ENCODE assay signal across 9 mouse cellular contexts in genomic region chr4:155246691-155247105, GRCm38 (mm10). TPM values are rescaled to one million over a fixed set of nuclear protein-coding genes. Genes with fewer than 3 reads are reported as not detected.
DNase-seq lines count a peak whose midpoint lies in the region; ATAC-seq lines count a peak whose summit lies in the region.
"Had no signal": no experiment of that assay in that cellular context is flagged by ENCODE, and none has a peak within 500 bp of the region (broad histone marks: within the 10 kb centered on the region; RNA-seq: fewer than 3 reads in every experiment).

No protein-coding gene starts in this region.

- no peak for DNase-seq in heart, postnatal 36 days
- DNase-seq in brain, adult 2 months (ENCODE audit: low read depth, low spot score), result peak; percentile 96
- DNase-seq in gastrocnemius, adult 18-20 months (ENCODE audit: low spot score), result peak; percentile 49
- DNase-seq in layer of hippocampus, adult 18-20 months (ENCODE audit: low spot score in 2 of 2), result peak; percentile 83 to 89
- no peak for DNase-seq in thymus, postnatal 0 days (ENCODE audit: low spot score)
- DNase-seq in adrenal gland, postnatal 10 days, result no peak

- H3K9ac ChIP-seq in heart, embryonic 14.5 days (ENCODE audit: low read length), result peak overlapping the region; percentile 8; the same call in 1 of the 2 replicates
- H3K9ac ChIP-seq in neural tube, embryonic 14.5 days (replicated peaks; ENCODE audit: low read depth, low read length), result no peak overlapping the region
- H3K9ac ChIP-seq: embryonic facial prominence, embryonic 15.5 days had no signal

- H3K9me3 ChIP-seq in heart, embryonic 14.5 days (ENCODE audit: control insufficient read depth, low read length), result no peaks in the 10 kb centered on the region
- no peaks in the 10 kb centered on the region for H3K9me3 ChIP-seq in neural tube, embryonic 14.5 days (ENCODE audit: control insufficient read depth, low read length)
- H3K9me3 ChIP-seq: embryonic facial prominence, embryonic 15.5 days had no signal

- H3K36me3 ChIP-seq in heart, embryonic 14.5 days (ENCODE audit: control insufficient read depth, insufficient read depth, low read length), result no peaks in the 10 kb centered on the region
- H3K36me3 ChIP-seq in neural tube, embryonic 14.5 days (ENCODE audit: control insufficient read depth, insufficient read depth, low read length), result no peaks in the 10 kb centered on the region
- H3K36me3 ChIP-seq: embryonic facial prominence, embryonic 15.5 days had no signal

- H3K27ac ChIP-seq in heart, embryonic 14.5 days (replicated peaks in 1 of 2; ENCODE audit: control insufficient read depth in 1 of 2, insufficient read depth in 1 of 2, low read depth in 2 of 2, low read length in 2 of 2), result no peak overlapping the region
- H3K27ac ChIP-seq in neural tube, embryonic 14.5 days (ENCODE audit: low read depth, low read length), result peak overlapping the region; percentile 2; the same call in 1 of the 2 replicates
- H3K27ac ChIP-seq: embryonic facial prominence, embryonic 15.5 days had no signal

- H3K4me3 ChIP-seq in heart, embryonic 14.5 days (ENCODE audit: control insufficient read depth in 1 of 2, insufficient read depth in 1 of 2, low read depth in 1 of 2, low read length in 2 of 2), result no peak overlapping the region
- no peak overlapping the region for H3K4me3 ChIP-seq in neural tube, embryonic 14.5 days (ENCODE audit: low read depth, low read length)
- H3K4me3 ChIP-seq: embryonic facial prominence, embryonic 15.5 days had no signal

- H3K4me2 ChIP-seq in heart, embryonic 14.5 days (ENCODE audit: low read length), result no peak overlapping the region
- H3K4me2 ChIP-seq in neural tube, embryonic 14.5 days (ENCODE audit: low read depth, low read length), result no peak overlapping the region
- H3K4me2 ChIP-seq: embryonic facial prominence, embryonic 15.5 days had no signal

- H3K27me3 ChIP-seq in heart, embryonic 14.5 days (ENCODE audit: control insufficient read depth, insufficient read depth, low read length), result no peaks in the 10 kb centered on the region
- H3K27me3 ChIP-seq in neural tube, embryonic 14.5 days (ENCODE audit: control insufficient read depth, insufficient read depth, low read length), result no peaks in the 10 kb centered on the region
- H3K27me3 ChIP-seq: embryonic facial prominence, embryonic 15.5 days had no signal

- intact Hi-C loops in heart, postnatal 36 days (cut with DNase I), result loop anchor here (5.0 kb wide), 1 partner anchor 39 kb away; no protein-coding TSS in a partner anchor

- H3K4me1 ChIP-seq in heart, embryonic 14.5 days (ENCODE audit: control insufficient read depth in 2 of 2, insufficient read depth in 2 of 2, low read length in 2 of 2), result peaks cover 11 to 13% of the 10 kb centered on the region in 2 experiments
- H3K4me1 ChIP-seq in neural tube, embryonic 14.5 days (ENCODE audit: control insufficient read depth, insufficient read depth, low read length), result peaks cover 15% of the 10 kb centered on the region

- WGBS in heart, embryonic 14.5 days, result 70% methylated on average over 12 of the region's 12 CpGs
- 56% methylated on average over 12 of the region's 12 CpGs for WGBS in neural tube, embryonic 14.5 days

- ATAC-seq in heart, embryonic 14.5 days (ENCODE audit: insufficient number of reproducible peaks, insufficient read depth, low FRiP score, low read depth), result no peak
- ATAC-seq in neural tube, embryonic 14.5 days (ENCODE audit: low read depth), result no peak

RNA-seq across cellular contexts. Expression of gene Faap20, which starts 2.9 kb away (rescaled TPM):
- 68.5 and 74.8 TPM in 2 replicates for polyA plus RNA-seq in heart, embryonic 14.5 days (2014; fragmentation: Nextera tagmentation; extraction: Ambion mirVana)
- total RNA-seq in heart, postnatal 36 days (2021), result 10 to 100 TPM; 14.5 to 18.3 TPM
- total RNA-seq in gastrocnemius, adult 18-20 months (2021), result 1 to 10 TPM; 5.2 to 6.6 TPM
- 10 to 100 TPM; 27.5 to 31.8 TPM for total RNA-seq in layer of hippocampus, adult 18-20 months (2021)
- 70.8 and 71.5 TPM in 2 replicates for polyA plus RNA-seq in neural tube, embryonic 14.5 days (2014; fragmentation: Nextera tagmentation; extraction: Ambion mirVana)
- 67.9 and 71.3 TPM in 2 replicates for polyA plus RNA-seq in thymus, postnatal 0 days (2015; fragmentation: Nextera tagmentation; extraction: Ambion mirVana)
- total RNA-seq in adrenal gland, postnatal 10 days (2021), result 10 to 100 TPM; 41.1 to 47.3 TPM

RNA-seq across cellular contexts. Expression of gene Ski, which starts 24.3 kb away (rescaled TPM):
- polyA plus RNA-seq in heart, embryonic 14.5 days (2014; fragmentation: Nextera tagmentation; extraction: Ambion mirVana), result 16.2 TPM in 2 replicates
- total RNA-seq in heart, postnatal 36 days (2021), result 10 to 100 TPM; 53.3 to 56.8 TPM
- 10 to 100 TPM; 28.3 to 31.3 TPM for total RNA-seq in gastrocnemius, adult 18-20 months (2021)
- 100 to 1,000 TPM; 136 to 138 TPM for total RNA-seq in layer of hippocampus, adult 18-20 months (2021)
- 16.8 and 17.7 TPM in 2 replicates for polyA plus RNA-seq in neural tube, embryonic 14.5 days (2014; fragmentation: Nextera tagmentation; extraction: Ambion mirVana)
- polyA plus RNA-seq in thymus, postnatal 0 days (2015; fragmentation: Nextera tagmentation; extraction: Ambion mirVana), result 8.1 and 9.3 TPM in 2 replicates
- 10 to 100 TPM; 65.3 to 80.4 TPM for total RNA-seq in adrenal gland, postnatal 10 days (2021)

Comparison
In these comparisons a context has a peak if more than half of its experiments do, and no peak if none do; other contexts are left out.
1. DNase-seq: peak in brain, adult 2 months (single experiment), gastrocnemius, adult 18-20 months (single experiment) and layer of hippocampus, adult 18-20 months (2 of 2); none in heart, postnatal 36 days (0 of 2), thymus, postnatal 0 days (single experiment) and adrenal gland, postnatal 10 days (single experiment).